Mouse (Mus musculus): ENCODE results near the gene Srsf9.

DNA sequence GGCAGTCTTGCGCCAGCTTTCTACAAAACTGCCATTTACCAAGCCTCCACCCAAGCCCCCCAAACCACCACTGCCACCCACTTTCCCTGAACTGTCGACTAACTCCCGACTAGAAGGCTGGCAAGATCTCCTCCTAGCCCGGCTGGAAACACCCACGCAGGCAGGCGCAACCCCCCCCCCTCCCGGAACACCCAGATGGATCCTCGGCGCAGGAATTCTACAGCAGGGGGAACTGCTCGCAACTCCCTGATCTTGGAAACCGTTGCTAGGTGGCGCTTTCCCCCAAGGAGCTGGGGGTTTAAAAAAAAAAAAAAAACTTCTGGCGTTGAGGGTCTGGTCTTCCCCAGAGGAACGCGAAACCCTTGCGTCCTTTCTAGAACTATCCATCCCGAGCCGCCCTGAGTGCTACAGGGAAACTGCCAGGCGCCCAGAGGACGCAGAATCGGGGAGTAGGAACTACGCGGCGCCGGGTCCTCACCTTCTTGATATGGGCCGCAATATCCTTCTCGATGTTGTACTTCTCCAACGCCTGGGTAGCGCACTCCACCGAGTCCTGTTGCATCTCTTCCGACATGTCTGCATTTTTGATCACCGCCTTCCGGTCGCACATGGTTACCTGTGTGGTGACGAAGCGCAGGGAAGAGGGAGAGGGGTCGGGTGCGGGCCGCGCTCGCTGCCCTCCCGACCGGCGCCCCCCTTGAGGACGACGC lies 26.8 kb upstream of the Srsf9 start:
- TF ChIP-seq MAFK (IDR thresholded peaks at IDR 0.05; ENCODE audit: insufficient read depth, low read depth, low read length) = no peak
- TF ChIP-seq ZNF384 (IDR thresholded peaks at IDR 0.05; ENCODE audit: low read depth, low read length) = peak; percentile 96
- no peak for TF ChIP-seq CHD2 (IDR thresholded peaks at IDR 0.05; ENCODE audit: low read depth, low read length)
- TF ChIP-seq ZC3H11A (IDR thresholded peaks at IDR 0.05; ENCODE audit: borderline replicate concordance, low read depth, low read length) = no peak

Data from ES-E14 (cell line).